11 mouse cellular contexts compared by ENCODE assay signal in the genomic region with DNA sequence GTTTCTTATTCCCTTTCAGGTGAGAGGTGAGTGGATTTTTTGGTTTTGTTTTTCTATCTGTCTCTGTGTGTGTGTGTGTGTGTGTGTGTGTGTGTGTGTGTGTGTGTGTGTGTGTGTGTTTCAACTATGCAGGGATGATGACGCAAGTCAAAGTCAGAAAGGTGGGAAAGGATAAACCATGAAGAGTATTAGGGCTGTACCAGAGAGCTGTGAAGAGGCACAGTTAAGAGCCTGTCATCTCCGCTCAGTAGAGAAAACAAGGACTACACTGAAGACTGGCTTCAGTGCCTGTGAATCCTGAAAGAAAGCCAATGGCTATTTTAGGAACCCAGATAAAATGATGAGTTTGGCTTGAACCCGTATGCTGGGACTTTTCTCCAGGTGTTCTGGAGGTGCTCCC. TPM values are rescaled to one million over a fixed set of nuclear protein-coding genes. Genes with fewer than 3 reads are reported as not detected.
DNase-seq lines count a peak whose midpoint lies in the region; ATAC-seq and TF ChIP-seq lines count a peak whose summit lies in the region.
"Had no signal": no experiment of that assay in that cellular context is flagged by ENCODE, and none has a peak within 500 bp of the region (broad histone marks: within the 10 kb centered on the region; RNA-seq: fewer than 3 reads in every experiment).

No protein-coding gene starts in this region.

- 0 out of 2 replicates have a peak overlapping the region, but pooled peaks have one; percentile 16 for H3K4me2 ChIP-seq in kidney, postnatal 0 days (ENCODE audit: low read length)
- H3K4me2 ChIP-seq in embryonic facial prominence, embryonic 15.5 days (replicated peaks): 0 out of 2 replicates have a peak overlapping the region, but pooled peaks have one; percentile 64
- peak overlapping the region; percentile 67 for H3K4me2 ChIP-seq in liver, postnatal 0 days (ENCODE audit: low read depth, low read length)

- WGBS in kidney, postnatal 0 days: 78% methylated on average over 3 of the region's 3 CpGs
- WGBS in kidney, adult 2 months: 89% methylated on average over 3 of the region's 3 CpGs
- WGBS in embryonic facial prominence, embryonic 15.5 days: 62% methylated on average over 3 of the region's 3 CpGs
- WGBS in liver, postnatal 0 days (ENCODE audit: insufficient replicate concordance): 50% methylated on average over 3 of the region's 3 CpGs

- no peak overlapping the region for H3K27ac ChIP-seq in kidney, postnatal 0 days
- H3K27ac ChIP-seq in kidney, adult 2 months (ENCODE audit: insufficient read depth, low read depth, low read length): no peak overlapping the region
- H3K27ac ChIP-seq in embryonic facial prominence, embryonic 15.5 days (replicated peaks): peak overlapping the region; percentile 92; the same call in 1 of the 2 replicates
- H3K27ac ChIP-seq in liver, postnatal 0 days (ENCODE audit: low read depth): peak overlapping the region; percentile 98

- DNase-seq in embryo, embryonic 9.5 days (ENCODE audit: extremely low spot score): peak; percentile 35
- DNase-seq in embryo, embryonic 10 days (ENCODE audit: low spot score): no peak
- DNase-seq in kidney, postnatal 0 days (ENCODE audit: low spot score): no peak
- DNase-seq in kidney, adult 2 months: no peak
- DNase-seq in liver, postnatal 0 days: no peak
- no peak for DNase-seq in adrenal gland, postnatal 25 days
- DNase-seq: adrenal gland, postnatal 10 days; B cell, adult 2 months; thymus, postnatal 4 days had no signal

- TF ChIP-seq CTCF in kidney, postnatal 0 days (IDR thresholded peaks at IDR 0.05; ENCODE audit: low read depth): no peak
- TF ChIP-seq CTCF in kidney, adult 2 months (conservative IDR thresholded peaks at IDR 0.05; ENCODE audit: insufficient read depth, insufficient read length, low read depth, low read length): no peak
- TF ChIP-seq CTCF in liver, postnatal 0 days (IDR thresholded peaks at IDR 0.05; ENCODE audit: low read depth): no peak

- H3K36me3 ChIP-seq in kidney, postnatal 0 days (ENCODE audit: insufficient read depth, low read length): no peaks in the 10 kb centered on the region
- no peaks in the 10 kb centered on the region for H3K36me3 ChIP-seq in kidney, adult 2 months (ENCODE audit: control insufficient read depth, insufficient read depth, low read length)
- H3K36me3 ChIP-seq in embryonic facial prominence, embryonic 15.5 days: no peaks in the 10 kb centered on the region
- H3K36me3 ChIP-seq in liver, postnatal 0 days (replicated peaks; ENCODE audit: insufficient read depth, low read length): peaks cover 6% of the 10 kb centered on the region; the same call in 1 of the 2 replicates

- H3K9me3 ChIP-seq in kidney, postnatal 0 days (replicated peaks; ENCODE audit: low read length): no peaks in the 10 kb centered on the region
- no peaks in the 10 kb centered on the region for H3K9me3 ChIP-seq in embryonic facial prominence, embryonic 15.5 days (replicated peaks)
- H3K9me3 ChIP-seq in liver, postnatal 0 days (ENCODE audit: low read length): no peaks in the 10 kb centered on the region

- no peak overlapping the region for H3K4me3 ChIP-seq in kidney, postnatal 0 days (replicated peaks; ENCODE audit: low read depth, low read length)
- H3K4me3 ChIP-seq in kidney, adult 2 months (ENCODE audit: insufficient read depth, low read depth, low read length): no peak overlapping the region
- no peak overlapping the region for H3K4me3 ChIP-seq in embryonic facial prominence, embryonic 15.5 days (replicated peaks)
- peak overlapping the region; percentile 46 for H3K4me3 ChIP-seq in liver, postnatal 0 days (ENCODE audit: low read depth, low read length)

- H3K9ac ChIP-seq in kidney, postnatal 0 days (ENCODE audit: low read depth, low read length): no peak overlapping the region
- H3K9ac ChIP-seq in embryonic facial prominence, embryonic 15.5 days: no peak overlapping the region
- peak overlapping the region; percentile 78 for H3K9ac ChIP-seq in liver, postnatal 0 days (replicated peaks)

- no peak for TF ChIP-seq EP300 in liver, postnatal 0 days (IDR thresholded peaks at IDR 0.05; ENCODE audit: low read depth)

- TF ChIP-seq POLR2A in kidney, adult 2 months (IDR thresholded peaks at IDR 0.05; ENCODE audit: low read depth, low read length): no peak

- no peaks in the 10 kb centered on the region for H3K27me3 ChIP-seq in kidney, postnatal 0 days (ENCODE audit: insufficient read depth, low read length)
- H3K27me3 ChIP-seq in kidney, adult 2 months (replicated peaks; ENCODE audit: control insufficient read depth, insufficient read depth, low read length): 0 out of 2 replicates have a peak, but pooled peaks cover 1% of the 10 kb centered on the region
- H3K27me3 ChIP-seq in embryonic facial prominence, embryonic 15.5 days: no peaks in the 10 kb centered on the region
- H3K27me3 ChIP-seq in liver, postnatal 0 days (ENCODE audit: insufficient read depth, low read length): no peaks in the 10 kb centered on the region

- ATAC-seq in kidney, postnatal 0 days (replicated peaks; ENCODE audit: low FRiP score, low read depth): no peak
- no peak for ATAC-seq in embryonic facial prominence, embryonic 15.5 days (ENCODE audit: insufficient number of reproducible peaks, low FRiP score, low TSS enrichment, low read depth)
- ATAC-seq in liver, postnatal 0 days: no peak
- ATAC-seq in erythroid progenitor cell, adult 5-6 weeks (replicated peaks; ENCODE audit: low FRiP score, poor library complexity, severe bottlenecking): no peak

- no peaks in the 10 kb centered on the region for H3K4me1 ChIP-seq in kidney, postnatal 0 days (replicated peaks; ENCODE audit: insufficient read depth, low read length)
- no peaks in the 10 kb centered on the region for H3K4me1 ChIP-seq in kidney, adult 2 months (ENCODE audit: control insufficient read depth, insufficient read depth, low read length)
- H3K4me1 ChIP-seq in embryonic facial prominence, embryonic 15.5 days: peaks cover 19% of the 10 kb centered on the region
- H3K4me1 ChIP-seq in liver, postnatal 0 days (ENCODE audit: insufficient read depth): peaks cover 19% of the 10 kb centered on the region

RNA-seq across cellular contexts. Expression of gene Hist1h4k, which starts 1.5 kb away (rescaled TPM):
- polyA plus RNA-seq in kidney, postnatal 0 days (2015; fragmentation: Nextera tagmentation; extraction: Ambion mirVana): 2.0 and 3.0 TPM in 2 replicates
- 2.6 and 6.8 TPM in 2 replicates for polyA plus RNA-seq in kidney, adult 2 months (2012; rRNA removed)
- 1.5 and 2.9 TPM in 2 replicates for polyA plus RNA-seq in embryonic facial prominence, embryonic 15.5 days (2015; fragmentation: Nextera tagmentation; extraction: Ambion mirVana)
- 2.4 and 3.6 TPM in 2 replicates for polyA plus RNA-seq in liver, postnatal 0 days (2015; fragmentation: Nextera tagmentation; extraction: Ambion mirVana)
- total RNA-seq in adrenal gland, postnatal 25 days (2021): 152 and 260 TPM in 2 replicates
- 298 and 381 TPM in 2 replicates for total RNA-seq in erythroid progenitor cell, adult 5-6 weeks (2015; ENCODE audit: low replicate concordance)
- 3,827 and 6,951 TPM in 2 replicates for total RNA-seq in erythroid progenitor cell, adult 5-6 weeks (2017; ENCODE audit: low replicate concordance)

RNA-seq across cellular contexts. Expression of gene Hist1h2ak, which starts 1.8 kb away (rescaled TPM):
- polyA plus RNA-seq in kidney, postnatal 0 days (2015; fragmentation: Nextera tagmentation; extraction: Ambion mirVana): 18.1 and 21.5 TPM in 2 replicates
- polyA plus RNA-seq in kidney, adult 2 months (2012; rRNA removed): 0.72 and 0.77 TPM in 2 replicates
- polyA plus RNA-seq in embryonic facial prominence, embryonic 15.5 days (2015; fragmentation: Nextera tagmentation; extraction: Ambion mirVana): 16.1 and 25.2 TPM in 2 replicates
- polyA plus RNA-seq in liver, postnatal 0 days (2015; fragmentation: Nextera tagmentation; extraction: Ambion mirVana): 44.2 and 62.3 TPM in 2 replicates
- 28.8 and 39.5 TPM in 2 replicates for total RNA-seq in adrenal gland, postnatal 25 days (2021)
- 480 and 792 TPM in 2 replicates for total RNA-seq in erythroid progenitor cell, adult 5-6 weeks (2015; ENCODE audit: low replicate concordance)
- total RNA-seq in erythroid progenitor cell, adult 5-6 weeks (2017; ENCODE audit: low replicate concordance): 4,887 and 6,345 TPM in 2 replicates

RNA-seq across cellular contexts. Expression of gene Hist1h2bn, which starts 2.1 kb away (rescaled TPM):
- polyA plus RNA-seq in kidney, postnatal 0 days (2015; fragmentation: Nextera tagmentation; extraction: Ambion mirVana): 1.8 and 4.6 TPM in 2 replicates
- polyA plus RNA-seq in kidney, adult 2 months (2012; rRNA removed): not detected in 2 replicates
- polyA plus RNA-seq in embryonic facial prominence, embryonic 15.5 days (2015; fragmentation: Nextera tagmentation; extraction: Ambion mirVana): 3.4 and 3.6 TPM in 2 replicates
- polyA plus RNA-seq in liver, postnatal 0 days (2015; fragmentation: Nextera tagmentation; extraction: Ambion mirVana): 7.2 and 7.3 TPM in 2 replicates
- total RNA-seq in adrenal gland, postnatal 25 days (2021): 52.6 and 54.5 TPM in 2 replicates
- total RNA-seq in erythroid progenitor cell, adult 5-6 weeks (2015; ENCODE audit: low replicate concordance): 1,688 and 1,944 TPM in 2 replicates
- 6,530 and 7,011 TPM in 2 replicates for total RNA-seq in erythroid progenitor cell, adult 5-6 weeks (2017; ENCODE audit: low replicate concordance)

RNA-seq across cellular contexts. Expression of gene Hist1h4j, which starts 17.0 kb away (rescaled TPM):
- polyA plus RNA-seq in kidney, postnatal 0 days (2015; fragmentation: Nextera tagmentation; extraction: Ambion mirVana): 0.34 and 0.65 TPM in 2 replicates
- polyA plus RNA-seq in kidney, adult 2 months (2012; rRNA removed): 0.75 and 1.1 TPM in 2 replicates
- polyA plus RNA-seq in embryonic facial prominence, embryonic 15.5 days (2015; fragmentation: Nextera tagmentation; extraction: Ambion mirVana): 1.7 and 1.9 TPM in 2 replicates
- 0.19 and 0.32 TPM in 2 replicates for polyA plus RNA-seq in liver, postnatal 0 days (2015; fragmentation: Nextera tagmentation; extraction: Ambion mirVana)
- total RNA-seq in adrenal gland, postnatal 25 days (2021): 20.5 and 22.8 TPM in 2 replicates
- total RNA-seq in erythroid progenitor cell, adult 5-6 weeks (2015; ENCODE audit: low replicate concordance): 12.6 and 18.4 TPM in 2 replicates
- total RNA-seq in erythroid progenitor cell, adult 5-6 weeks (2017; ENCODE audit: low replicate concordance): 900 and 1,530 TPM in 2 replicates

RNA-seq across cellular contexts. Expression of gene Hist1h1b, which starts 28.6 kb away (rescaled TPM):
- 13.2 and 13.8 TPM in 2 replicates for polyA plus RNA-seq in kidney, postnatal 0 days (2015; fragmentation: Nextera tagmentation; extraction: Ambion mirVana)
- 0.14 TPM in 1 of 2 replicates, not detected in the other for polyA plus RNA-seq in kidney, adult 2 months (2012; rRNA removed)
- polyA plus RNA-seq in embryonic facial prominence, embryonic 15.5 days (2015; fragmentation: Nextera tagmentation; extraction: Ambion mirVana): 16.8 and 19.6 TPM in 2 replicates
- 20.0 and 27.9 TPM in 2 replicates for polyA plus RNA-seq in liver, postnatal 0 days (2015; fragmentation: Nextera tagmentation; extraction: Ambion mirVana)
- 48.9 and 60.4 TPM in 2 replicates for total RNA-seq in adrenal gland, postnatal 25 days (2021)
- 1,815 and 1,971 TPM in 2 replicates for total RNA-seq in erythroid progenitor cell, adult 5-6 weeks (2015; ENCODE audit: low replicate concordance)
- 4,746 and 7,405 TPM in 2 replicates for total RNA-seq in erythroid progenitor cell, adult 5-6 weeks (2017; ENCODE audit: low replicate concordance)

Comparison
In these comparisons a context has a peak if more than half of its experiments do, and no peak if none do; other contexts are left out.
1. H3K27ac ChIP-seq: peak in embryonic facial prominence, embryonic 15.5 days (single experiment) and liver, postnatal 0 days (single experiment); none in kidney, postnatal 0 days (single experiment) and kidney, adult 2 months (single experiment).
2. H3K4me2 ChIP-seq: peak in every context shown above with its lines; median percentile 67 in liver, postnatal 0 days; 64 in embryonic facial prominence, embryonic 15.5 days; 16 in kidney, postnatal 0 days.